Mouse (Mus musculus): ENCODE results near the gene Hnf1a. TPM values are rescaled to one million over a fixed set of nuclear protein-coding genes. Genes with fewer than 3 reads are reported as not detected.
"Not testable (repeated sequence)": the region's sequence is repeated elsewhere in the genome, so short reads cannot be mapped to it uniquely, and the experiment has no call there.

Gene Hnf1a
- total RNA-seq, 2 experiments from 2014 or later = not detected

- DNase-seq (ENCODE audit: low spot score in 2 of 2) = no peak
- intact Hi-C loops (cut with DNase I) = no loop called here
Observed at GRCm38 (mm10) chr5:114951279-114951880, 19.5 kb downstream of the Hnf1a start.

DNA sequence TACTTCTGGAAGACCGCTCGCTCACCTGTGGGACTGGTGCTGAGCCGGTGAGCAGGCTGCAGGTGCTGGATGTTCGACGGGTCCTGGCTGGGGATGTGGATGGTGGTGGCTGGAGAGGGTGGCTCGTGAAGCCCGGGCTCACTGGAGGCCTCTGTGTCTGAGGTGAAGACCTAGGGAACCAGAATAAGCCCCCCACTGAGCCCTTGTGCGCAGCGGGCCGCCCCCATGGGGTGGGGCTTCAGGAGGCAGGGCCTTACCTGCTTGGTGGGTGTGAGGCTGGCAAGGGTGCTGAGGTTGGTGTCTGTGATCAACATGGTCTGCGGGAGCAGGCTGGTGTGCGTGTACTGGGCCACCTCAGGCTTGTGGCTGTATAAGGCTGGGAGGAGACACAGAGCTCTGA, 20.2 kb downstream of the Hnf1a start:
- intact Hi-C loops (cut with DNase I) = no loop called here
- DNase-seq (ENCODE audit: low spot score in 2 of 2) = no peak

DNA sequence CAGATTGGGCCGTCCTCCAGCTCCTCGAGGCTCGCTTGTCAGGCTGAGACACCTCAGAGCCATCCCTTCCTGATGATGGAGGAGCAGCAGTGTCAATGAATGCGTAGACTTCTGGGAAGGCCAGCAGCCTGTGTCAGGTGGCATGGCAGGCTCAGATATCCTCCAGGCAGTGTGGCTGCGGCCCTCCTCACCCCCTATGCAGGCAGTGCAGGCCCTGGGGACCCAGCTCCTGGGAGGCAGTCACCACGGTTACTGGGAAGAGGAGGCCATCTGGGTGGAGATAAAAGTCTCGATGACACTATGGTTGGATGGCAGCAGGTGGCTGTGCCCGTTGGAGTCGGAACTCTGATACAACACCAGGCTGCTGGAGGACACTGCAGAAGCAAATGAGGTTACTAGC, 21.1 kb downstream of the Hnf1a start:
- intact Hi-C loops (cut with DNase I) = no loop called here
- DNase-seq (ENCODE audit: low spot score in 2 of 2) = no peak

DNA sequence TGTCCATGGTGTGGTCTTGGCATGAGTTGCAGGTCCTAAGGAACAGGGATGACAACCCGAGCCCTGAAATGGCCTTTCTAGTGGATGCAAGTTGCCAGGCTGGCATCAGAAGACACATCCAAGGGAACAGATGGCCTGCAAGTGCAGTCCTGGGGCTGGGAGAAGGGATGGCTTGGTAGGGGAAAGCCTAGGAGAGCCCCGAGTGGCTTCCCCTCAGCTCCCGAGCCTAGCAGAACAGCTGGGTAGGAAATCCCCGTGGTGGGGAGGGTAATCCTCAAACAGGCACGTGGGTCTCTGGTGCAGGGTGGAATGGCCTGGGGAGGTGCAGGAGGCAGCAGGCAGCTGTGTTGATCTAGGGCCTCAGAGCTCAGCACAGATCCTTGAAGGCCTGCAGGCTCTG, 21.6 kb downstream of the Hnf1a start:
- no peak for DNase-seq (ENCODE audit: low spot score in 2 of 2)

DNA sequence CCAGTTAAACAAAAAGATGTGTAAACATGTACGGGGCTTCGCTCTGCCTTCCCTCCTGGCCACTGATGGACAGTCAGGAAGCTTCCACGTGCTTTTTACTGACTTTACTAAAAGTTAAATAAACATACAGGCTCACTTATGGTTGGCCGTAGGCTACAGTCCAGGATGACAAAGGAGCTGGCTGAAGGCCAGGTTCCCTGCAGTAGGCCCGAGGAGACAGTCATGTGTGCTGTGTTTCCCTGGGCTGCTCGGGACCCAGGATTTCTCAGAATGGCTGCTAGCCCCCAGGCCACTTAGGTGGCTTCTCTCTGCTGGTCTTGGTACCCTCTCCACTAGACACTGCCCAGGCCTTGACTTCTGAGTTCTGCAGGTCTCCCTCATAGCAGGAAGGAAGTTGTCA, 22.0 kb downstream of the Hnf1a start:
- no peak for DNase-seq (ENCODE audit: low spot score in 2 of 2)
- intact Hi-C loops (cut with DNase I) = no loop called here

More for the DNA sequence above, 21.6 kb downstream of the Hnf1a start:
- intact Hi-C loops (cut with DNase I) = no loop called here

- intact Hi-C loops (cut with DNase I) = no loop called here
- DNase-seq (ENCODE audit: low spot score in 2 of 2) = no peak
Observed at GRCm38 (mm10) chr5:114945072-114945471, 25.8 kb downstream of the Hnf1a start.

DNA sequence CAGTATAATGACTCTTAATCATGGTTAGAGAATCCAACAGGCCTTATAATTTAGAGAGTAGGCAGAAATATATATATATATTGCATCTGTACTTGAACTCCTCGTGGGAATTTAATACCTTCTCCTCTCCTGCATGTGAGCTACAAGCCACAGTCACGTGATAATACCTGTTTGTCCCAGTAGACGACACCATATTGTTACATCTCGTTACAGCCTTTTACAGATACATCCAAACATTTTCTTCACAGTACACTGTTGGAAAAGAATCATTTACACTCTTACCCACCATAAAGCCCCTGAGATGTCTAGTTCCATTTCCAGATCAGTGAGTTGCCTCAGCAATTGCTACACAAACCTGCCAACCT, 28.1 kb downstream of the Hnf1a start:
- DNase-seq (ENCODE audit: low spot score in 2 of 2) = no peak
- intact Hi-C loops (cut with DNase I) = loop anchor here (5.0 kb wide), 1 partner anchor 120 kb away; the partner anchor contains the start of gene 1500011B03Rik

- intact Hi-C loops (cut with DNase I) = loop anchor here (5.0 kb wide), 1 partner anchor 120 kb away; the partner anchor contains the start of gene 1500011B03Rik
- peak; percentile 86 to 88 for DNase-seq (ENCODE audit: low spot score in 2 of 2)
Observed at GRCm38 (mm10) chr5:114942074-114942765, 28.7 kb downstream of the Hnf1a start, which contains the start of gene 2210016L21Rik. Gene 2210016L21Rik, plus strand, starts transcription at chr5:114942158.

GRCm38 (mm10) chr5:114941138-114941537, 29.8 kb downstream of the Hnf1a start:
- DNase-seq (ENCODE audit: low spot score in 2 of 2) = not testable (repeated sequence)
- intact Hi-C loops (cut with DNase I) = loop anchor here (5.0 kb wide), 1 partner anchor 119 kb away; the partner anchor contains the start of gene 1500011B03Rik

DNA sequence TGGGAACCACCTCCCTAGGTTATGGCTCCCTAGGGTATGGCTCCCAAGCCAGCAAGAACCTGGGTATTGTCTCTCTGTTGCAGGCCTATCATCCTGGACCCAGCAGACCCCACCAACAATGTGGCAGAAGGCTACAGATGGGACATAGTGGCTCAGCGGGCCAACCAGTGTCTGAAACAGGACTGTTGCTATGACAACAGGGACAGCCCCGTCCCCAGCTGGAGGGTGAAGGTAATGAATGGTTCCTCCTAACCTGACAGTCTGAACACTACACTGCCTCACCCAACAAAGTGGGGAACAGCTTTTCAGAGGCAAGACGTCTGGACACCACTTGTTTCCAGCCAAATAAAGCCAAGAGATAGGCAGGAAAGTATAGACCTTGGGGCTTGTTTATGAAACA, 35.1 kb downstream of the Hnf1a start:
- intact Hi-C loops (cut with DNase I) = no loop called here
- DNase-seq (ENCODE audit: low spot score in 2 of 2) = no peak

DNA sequence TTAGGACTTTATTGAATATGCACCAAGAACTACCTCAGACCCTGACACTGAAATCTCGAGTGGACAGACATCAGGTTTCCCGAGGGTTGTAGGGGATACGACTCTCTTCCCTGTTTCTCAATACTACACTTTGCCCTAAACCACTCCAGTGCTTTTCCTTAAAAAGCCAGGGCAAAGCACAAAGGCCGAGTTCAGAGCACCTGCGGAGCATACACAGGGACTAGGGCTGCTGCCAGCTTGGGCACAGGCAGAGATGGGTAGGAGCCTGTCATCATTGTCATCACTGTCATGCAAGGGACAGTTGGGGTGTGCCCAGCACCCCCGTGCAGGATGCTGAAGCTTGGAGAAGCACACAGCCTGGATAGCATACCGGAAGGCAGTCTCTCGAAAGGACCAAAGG, 37.7 kb downstream of the Hnf1a start:
- no peak for DNase-seq (ENCODE audit: low spot score in 2 of 2)
- intact Hi-C loops (cut with DNase I) = no loop called here

DNA sequence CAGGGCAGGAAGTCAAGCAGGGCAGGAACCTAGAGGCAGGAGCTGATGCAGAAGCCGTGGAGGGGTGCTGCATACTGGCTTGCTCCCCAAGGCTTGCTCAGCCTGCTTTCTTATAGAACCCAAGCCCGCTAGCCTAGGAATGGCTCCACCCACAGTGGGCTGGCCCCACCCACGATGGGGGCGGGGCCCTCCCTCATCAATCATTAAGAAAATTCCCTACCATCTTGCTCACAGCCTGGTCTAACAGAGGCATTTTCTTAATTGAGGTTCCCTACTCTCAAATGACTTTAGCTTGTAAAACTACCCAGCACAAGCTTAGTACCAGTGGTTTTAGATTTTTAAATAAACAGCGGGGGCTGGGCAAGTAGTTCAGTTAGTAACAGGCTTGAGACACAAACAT, 39.3 kb downstream of the Hnf1a start:
- no peak for DNase-seq (ENCODE audit: low spot score in 2 of 2)
- intact Hi-C loops (cut with DNase I) = no loop called here

- DNase-seq (ENCODE audit: low spot score in 2 of 2) = no peak
- intact Hi-C loops (cut with DNase I) = no loop called here
Observed at GRCm38 (mm10) chr5:114926753-114927152, 44.1 kb downstream of the Hnf1a start.

DNA sequence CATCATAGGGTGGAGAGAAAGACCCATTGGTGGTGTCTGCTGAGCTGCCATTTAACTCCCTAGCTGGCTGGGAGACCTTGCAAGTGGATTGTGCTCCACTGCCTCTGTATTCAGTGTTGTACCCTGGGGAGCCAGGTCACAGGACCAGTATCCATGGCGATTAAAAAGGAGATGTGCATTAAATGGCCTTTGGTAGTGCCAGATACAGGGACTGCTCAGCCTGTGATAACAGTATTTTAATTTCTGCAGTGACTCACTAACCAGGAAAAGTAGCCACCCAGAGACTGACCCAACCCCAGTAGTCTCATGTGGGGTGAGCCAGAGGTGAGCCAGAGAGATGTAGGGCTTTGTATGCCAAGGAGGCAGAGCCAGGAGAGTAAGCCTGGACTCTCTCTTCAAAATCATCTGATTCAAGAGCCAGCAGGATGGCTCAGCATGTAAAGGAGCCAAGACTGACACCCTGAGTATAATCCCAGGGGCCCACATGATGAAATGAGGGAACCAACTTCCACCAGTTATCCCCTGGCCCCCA, 44.7 kb downstream of the Hnf1a start:
- intact Hi-C loops (cut with DNase I) = no loop called here
- DNase-seq (ENCODE audit: low spot score in 2 of 2) = no peak

GRCm38 (mm10) chr5:114922998-114923473, 47.9 kb downstream of the Hnf1a start, which contains the start of gene Oasl1:
Gene Oasl1, plus strand, starts transcription at chr5:114923240.
- DNase-seq (ENCODE audit: low spot score in 2 of 2) = no peak
- intact Hi-C loops (cut with DNase I) = no loop called here

GRCm38 (mm10) chr5:114922366-114922731, 48.5 kb downstream of the Hnf1a start:
- no peak for DNase-seq (ENCODE audit: low spot score in 2 of 2)
- intact Hi-C loops (cut with DNase I) = no loop called here

DNA sequence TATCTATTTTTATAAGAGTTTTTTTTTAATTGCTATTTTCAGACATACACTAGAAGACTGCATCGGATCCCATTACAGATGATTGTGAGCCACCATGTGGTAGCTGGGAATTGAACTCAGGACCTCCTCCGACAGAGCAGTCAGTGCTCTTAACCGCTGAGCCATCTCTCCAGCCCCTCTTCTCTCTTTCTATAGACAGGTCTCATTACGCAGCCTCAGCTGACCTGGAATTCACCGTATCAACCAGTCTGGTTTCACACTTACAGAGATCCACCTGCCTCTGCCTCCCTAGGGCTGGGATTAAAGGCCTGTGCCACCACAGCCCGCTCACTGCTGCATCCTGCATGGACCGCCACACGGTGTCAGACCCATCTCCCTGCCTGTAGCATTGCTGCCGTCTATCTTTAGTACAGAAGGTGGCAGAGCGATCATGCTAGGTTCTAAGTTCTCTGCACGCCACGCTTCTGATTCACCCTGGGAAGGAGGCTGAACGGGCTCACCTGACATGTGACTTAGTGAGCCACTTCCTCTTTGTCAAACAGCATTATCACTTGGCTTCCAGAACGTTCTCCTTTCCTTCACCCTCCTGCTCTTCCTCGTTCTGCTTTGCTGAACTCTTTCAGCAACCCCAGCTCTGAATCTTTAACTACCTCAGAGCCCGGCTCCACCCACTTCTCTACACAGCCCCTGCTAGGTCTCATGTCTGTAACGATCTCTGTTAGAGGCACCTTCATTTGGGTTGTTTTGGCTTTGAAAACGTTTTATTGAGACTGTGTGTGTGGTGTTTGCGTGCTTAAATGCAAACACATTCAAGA, 49.1 kb downstream of the Hnf1a start:
- no peak for DNase-seq (ENCODE audit: low spot score in 2 of 2)
- intact Hi-C loops (cut with DNase I) = no loop called here

GRCm38 (mm10) chr5:114917357-114917756, 53.5 kb downstream of the Hnf1a start:
- DNase-seq (ENCODE audit: low spot score in 2 of 2); intact Hi-C loops (cut with DNase I): not testable (repeated sequence)

DNA sequence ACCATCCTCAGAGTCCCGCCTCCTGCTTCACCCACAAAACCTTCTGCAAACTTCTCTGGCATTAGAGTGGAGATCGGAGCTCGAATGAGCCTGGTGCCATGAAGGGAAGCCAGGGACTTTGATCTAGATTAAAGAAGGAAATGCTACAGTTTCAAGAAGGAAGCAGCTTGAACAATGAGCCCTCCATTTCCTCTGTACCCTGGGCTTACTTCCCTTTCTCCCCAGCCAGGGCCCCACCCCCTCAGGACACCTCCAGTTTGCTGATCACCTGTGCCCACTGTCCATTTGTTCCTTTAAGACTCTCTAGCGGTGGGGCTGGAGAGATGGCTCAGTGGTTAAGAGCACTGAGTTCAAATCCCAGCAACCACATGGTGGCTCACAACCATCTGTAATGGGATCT, 54.1 kb downstream of the Hnf1a start:
- intact Hi-C loops (cut with DNase I) = no loop called here
- no peak for DNase-seq (ENCODE audit: low spot score in 2 of 2)

GRCm38 (mm10) chr5:114915854-114916253, 55.0 kb downstream of the Hnf1a start:
- intact Hi-C loops (cut with DNase I) = no loop called here
- no peak for DNase-seq (ENCODE audit: low spot score in 2 of 2)

Data from left cerebral cortex, postnatal 36 days (tissue).